Mouse (Mus musculus): Measurements from ENCODE around the gene Msantd3. TPM values are rescaled to one million over a fixed set of nuclear protein-coding genes. Genes with fewer than 3 reads are reported as not detected.

Gene Msantd3
- polyA plus RNA-seq, 1 experiment = 31.6 TPM

DNA sequence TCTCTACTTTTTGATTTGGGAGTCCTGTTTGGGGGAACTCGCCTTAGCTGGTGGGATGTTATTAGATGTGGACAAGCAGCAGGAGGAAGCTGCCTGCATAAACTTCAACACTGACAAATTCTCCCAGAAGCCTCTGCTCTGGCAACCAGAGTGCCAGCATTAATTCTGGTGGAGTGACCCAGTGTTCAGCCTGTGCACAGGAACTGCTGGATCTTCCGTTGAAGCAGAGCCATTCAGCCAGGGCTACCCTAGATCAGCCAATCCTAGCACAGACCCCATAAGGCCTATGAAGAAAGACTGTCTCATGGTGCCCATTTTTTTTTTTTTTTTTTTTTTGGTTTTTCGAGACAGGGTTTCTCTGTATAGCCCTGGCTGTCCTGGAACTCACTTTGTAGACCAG, 42.3 kb downstream of the Msantd3 start:
- Histone ChIP-seq H3K4me1 (ENCODE audit: control insufficient read depth, insufficient read depth, insufficient read length, low read length) (peaks cover 6% of the 10 kb centered on the region; the same call in 1 of the 2 replicates), H3K4me3 (ENCODE audit: insufficient read depth, low read depth, low read length) (no peak overlapping the region), H3K27ac (replicated peaks; ENCODE audit: low read depth, low read length) (no peak overlapping the region)

DNA sequence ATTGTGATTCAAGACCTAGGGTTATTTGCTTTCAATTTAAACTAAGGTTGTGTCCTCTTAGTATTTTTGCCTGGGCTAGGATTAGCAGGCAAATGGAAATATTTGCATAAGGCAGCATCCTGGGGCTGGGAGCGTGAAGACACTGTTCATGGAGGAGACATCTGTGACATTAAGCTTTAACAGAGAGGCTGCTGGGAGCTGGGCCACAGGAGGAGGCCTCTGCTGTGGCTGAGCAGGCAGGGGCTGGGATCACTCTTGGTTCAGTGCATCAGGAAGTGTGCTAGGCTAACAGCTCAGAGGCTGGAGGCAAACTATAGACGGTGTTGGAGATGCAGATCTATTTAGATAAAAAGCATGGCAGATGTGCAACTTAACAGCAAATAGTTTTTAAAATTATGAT, 43.2 kb downstream of the Msantd3 start:
- no peak overlapping the region for H3K4me3 ChIP-seq (ENCODE audit: insufficient read depth, low read depth, low read length)
- peaks cover 6% of the 10 kb centered on the region; the same call in 1 of the 2 replicates for H3K4me1 ChIP-seq (ENCODE audit: control insufficient read depth, insufficient read depth, insufficient read length, low read length)
- H3K27ac ChIP-seq (replicated peaks; ENCODE audit: low read depth, low read length) = no peak overlapping the region

DNA sequence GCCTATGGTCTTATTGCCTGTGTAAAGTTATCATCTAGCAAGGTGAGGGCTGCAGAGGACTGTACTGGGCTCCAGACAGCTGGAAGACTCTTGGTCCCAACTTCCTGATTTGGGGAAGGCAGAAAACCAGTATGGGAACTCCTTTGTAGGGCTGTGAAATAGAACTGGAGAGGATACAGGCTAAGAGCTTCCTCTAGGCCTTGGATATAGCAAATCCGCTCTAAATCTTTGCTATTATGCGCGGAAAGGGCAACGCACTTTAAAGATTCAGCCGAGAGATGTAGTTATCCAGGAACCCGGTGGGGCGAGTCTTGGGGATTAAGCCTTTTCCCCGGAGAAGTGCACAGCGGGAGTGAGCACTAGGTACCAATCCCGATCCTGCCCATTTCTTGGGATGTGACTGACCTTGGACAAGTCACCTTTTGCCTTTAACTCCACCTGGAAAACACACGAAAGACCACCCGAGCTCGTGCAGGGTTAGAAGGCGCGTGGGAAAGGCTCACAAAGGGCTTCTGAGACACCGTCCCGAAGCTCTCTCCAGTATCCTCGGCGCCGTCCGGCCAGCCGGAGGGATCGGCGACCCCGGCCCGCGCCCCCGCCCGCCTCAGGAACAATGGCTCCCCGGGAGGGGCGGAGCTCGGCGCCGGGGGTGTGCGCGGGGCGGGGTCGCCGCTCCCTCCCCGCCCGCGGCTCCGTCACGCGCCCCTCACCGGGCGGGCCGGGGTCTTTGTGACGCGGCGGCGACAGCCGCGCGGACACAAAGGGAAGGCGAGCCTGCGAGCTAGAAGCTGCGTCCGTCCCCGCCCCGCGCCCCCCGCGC, 44.9 kb downstream of the Msantd3 start, which contains the start of gene Tmeff1:
Tmeff1 (plus strand) TSS at position 754 of the 820 bp plus-strand sequence.
- Histone ChIP-seq H3K4me1 (ENCODE audit: control insufficient read depth, insufficient read depth, insufficient read length, low read length) (0 out of 2 replicates have a peak, but pooled peaks cover 3% of the 10 kb centered on the region), H3K4me3 (ENCODE audit: insufficient read depth, low read depth, low read length) (peak within 1 kb of the TSS; percentile 68), H3K27ac (replicated peaks; ENCODE audit: low read depth, low read length) (peak within 1 kb of the TSS; percentile 66)

DNA sequence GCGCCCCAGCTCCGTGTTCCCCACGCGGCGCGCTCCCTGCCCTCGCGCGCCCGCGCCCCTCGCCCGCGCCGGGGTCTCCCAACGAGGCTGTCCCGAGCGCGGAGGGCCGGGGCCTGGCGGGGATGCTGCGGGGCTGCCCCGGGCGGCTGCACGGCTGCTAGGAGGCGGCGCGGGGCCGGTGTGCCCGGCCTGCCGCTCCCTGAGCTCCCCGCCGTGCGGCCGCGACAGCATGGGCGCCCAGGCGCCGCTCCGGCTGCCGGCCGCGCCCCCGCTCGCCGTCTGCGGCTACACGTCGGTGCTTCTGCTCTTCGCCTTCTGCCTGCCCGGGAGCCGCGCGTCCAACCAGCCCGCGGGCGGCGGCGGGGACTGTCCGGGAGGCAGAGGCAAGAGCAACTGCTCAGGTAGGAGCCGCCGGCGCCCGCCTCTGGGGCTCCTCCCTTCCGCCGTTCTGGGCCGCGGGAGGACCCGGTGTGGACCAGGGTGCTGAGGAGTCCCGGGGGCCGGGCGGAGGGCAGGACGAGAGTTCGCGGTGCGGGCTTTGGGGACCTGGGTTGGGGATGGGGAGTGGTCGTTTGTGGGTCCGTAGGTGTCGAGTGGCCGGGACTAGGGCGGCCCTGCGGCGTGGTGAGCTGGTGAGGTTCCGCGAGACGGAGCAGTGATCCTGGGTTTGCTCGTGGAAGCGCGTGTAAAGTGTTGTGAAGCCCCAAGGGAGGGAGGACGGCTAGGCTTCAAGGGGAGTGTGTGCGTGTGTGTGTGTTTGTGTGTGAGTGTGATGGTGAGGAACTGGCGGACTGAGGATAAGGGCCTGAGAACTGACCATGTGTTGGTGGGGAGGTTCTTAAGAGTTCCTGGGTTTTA, 45.7 kb downstream of the Msantd3 start:
- H3K27ac ChIP-seq (replicated peaks; ENCODE audit: low read depth, low read length) = peak overlapping the region; percentile 66
- H3K4me3 ChIP-seq (ENCODE audit: insufficient read depth, low read depth, low read length) = peak overlapping the region; percentile 68
- 0 out of 2 replicates have a peak, but pooled peaks cover 3% of the 10 kb centered on the region for H3K4me1 ChIP-seq (ENCODE audit: control insufficient read depth, insufficient read depth, insufficient read length, low read length)

DNA sequence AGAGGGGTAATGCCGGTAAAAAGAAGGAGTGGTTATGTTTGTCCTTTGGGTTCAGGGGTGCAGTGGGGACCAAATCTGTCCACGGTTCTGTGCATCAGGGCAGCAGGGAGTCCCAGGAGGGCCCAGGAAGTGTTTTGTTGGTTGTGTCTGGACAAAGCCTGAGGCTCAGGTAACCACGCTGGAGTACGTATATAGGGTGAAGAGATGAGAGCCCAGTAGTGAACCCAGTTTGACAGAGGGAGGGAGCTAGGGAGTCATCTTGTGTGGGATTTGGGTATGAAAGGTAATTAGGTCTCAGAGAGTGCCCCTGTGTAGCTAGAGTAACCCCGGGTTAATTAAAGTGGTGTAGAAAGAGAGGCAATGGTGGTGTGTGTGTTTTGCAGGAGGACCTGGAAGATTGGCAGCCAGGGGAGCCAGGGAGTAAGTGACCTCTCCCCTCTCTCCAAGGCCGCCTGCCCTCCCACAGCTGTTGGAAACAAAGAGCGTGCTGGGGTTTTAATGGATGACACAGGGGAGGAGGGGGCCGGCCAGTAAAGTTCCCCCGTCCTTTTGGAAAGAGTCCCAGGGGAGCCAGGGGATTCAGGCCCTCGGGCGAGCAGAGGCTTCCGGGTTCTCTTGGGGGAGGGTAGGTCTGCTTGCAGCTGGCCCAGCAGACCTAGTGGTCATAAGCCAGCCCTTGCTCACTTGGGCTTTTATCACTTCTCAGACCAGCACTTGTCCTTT, 46.5 kb downstream of the Msantd3 start:
- Histone ChIP-seq H3K4me3 (ENCODE audit: insufficient read depth, low read depth, low read length) (peak overlapping the region; percentile 68), H3K27ac (replicated peaks; ENCODE audit: low read depth, low read length) (peak overlapping the region; percentile 66), H3K4me1 (ENCODE audit: control insufficient read depth, insufficient read depth, insufficient read length, low read length) (0 out of 2 replicates have a peak, but pooled peaks cover under 1% of the 10 kb centered on the region)

DNA sequence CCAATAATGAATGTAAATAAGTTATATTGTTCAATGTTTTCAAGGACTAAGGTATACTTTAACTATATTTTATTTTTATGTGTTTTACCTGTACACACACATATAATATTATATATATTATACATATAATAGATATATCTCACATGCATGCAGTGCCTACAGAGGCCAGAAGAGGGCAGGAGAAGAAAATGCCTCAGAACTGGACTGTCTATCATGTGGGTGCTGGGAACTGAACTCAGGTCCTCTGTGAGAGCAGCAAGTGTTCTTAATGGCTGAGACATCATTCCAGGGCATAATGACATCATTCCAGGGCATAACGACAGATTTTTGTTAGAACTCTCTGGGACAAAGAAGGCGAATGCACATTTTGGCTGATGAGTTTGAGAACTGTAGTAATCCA, 47.8 kb downstream of the Msantd3 start:
- H3K27ac ChIP-seq (replicated peaks; ENCODE audit: low read depth, low read length) = no peak overlapping the region
- no peak overlapping the region for H3K4me3 ChIP-seq (ENCODE audit: insufficient read depth, low read depth, low read length)
- no peaks in the 10 kb centered on the region for H3K4me1 ChIP-seq (ENCODE audit: control insufficient read depth, insufficient read depth, insufficient read length, low read length)

DNA sequence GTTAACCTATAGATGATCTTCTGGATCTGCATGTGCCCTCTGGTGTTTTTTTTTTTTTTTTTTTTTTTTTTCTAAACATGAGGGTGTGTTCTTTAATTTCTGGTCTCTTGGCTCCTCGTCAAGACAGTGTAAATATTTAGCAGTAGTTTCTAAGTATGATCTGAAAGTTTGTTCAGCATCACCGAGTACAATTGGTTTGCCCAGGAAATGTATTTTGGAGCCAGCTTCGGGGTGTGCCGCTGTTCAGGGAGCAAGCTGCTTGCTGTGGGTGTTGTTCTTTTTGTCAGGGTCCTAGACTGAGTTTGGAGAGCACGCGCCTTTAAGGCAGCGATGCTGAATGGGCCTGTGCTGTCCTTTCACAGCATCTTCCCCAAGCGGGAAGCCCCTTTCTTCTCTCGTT, 48.8 kb downstream of the Msantd3 start:
- no peak overlapping the region for H3K4me3 ChIP-seq (ENCODE audit: insufficient read depth, low read depth, low read length)
- no peaks in the 10 kb centered on the region for H3K4me1 ChIP-seq (ENCODE audit: control insufficient read depth, insufficient read depth, insufficient read length, low read length)
- no peak overlapping the region for H3K27ac ChIP-seq (replicated peaks; ENCODE audit: low read depth, low read length)

DNA sequence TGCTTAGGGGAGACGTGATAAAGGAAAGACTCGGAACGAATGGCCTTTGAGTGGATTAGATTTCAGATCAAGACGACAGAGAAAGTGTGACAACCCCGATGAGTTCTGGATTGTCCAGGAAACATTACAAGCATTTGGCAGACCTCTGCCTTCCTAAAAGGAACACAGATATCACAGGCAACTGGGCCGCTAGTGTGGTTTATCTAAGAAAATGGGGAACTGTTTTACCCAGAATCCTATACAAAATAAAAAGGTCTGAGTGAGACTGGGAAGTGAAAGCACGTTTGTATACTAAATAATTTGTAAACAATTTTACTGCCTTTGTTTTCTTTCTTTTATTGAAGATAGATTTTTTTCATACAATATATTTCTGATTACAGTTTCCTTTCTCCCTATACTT, 51.1 kb downstream of the Msantd3 start:
- no peaks in the 10 kb centered on the region for H3K4me1 ChIP-seq (ENCODE audit: control insufficient read depth, insufficient read depth, insufficient read length, low read length)
- no peak overlapping the region for H3K4me3 ChIP-seq (ENCODE audit: insufficient read depth, low read depth, low read length)
- H3K27ac ChIP-seq (replicated peaks; ENCODE audit: low read depth, low read length) = no peak overlapping the region

DNA sequence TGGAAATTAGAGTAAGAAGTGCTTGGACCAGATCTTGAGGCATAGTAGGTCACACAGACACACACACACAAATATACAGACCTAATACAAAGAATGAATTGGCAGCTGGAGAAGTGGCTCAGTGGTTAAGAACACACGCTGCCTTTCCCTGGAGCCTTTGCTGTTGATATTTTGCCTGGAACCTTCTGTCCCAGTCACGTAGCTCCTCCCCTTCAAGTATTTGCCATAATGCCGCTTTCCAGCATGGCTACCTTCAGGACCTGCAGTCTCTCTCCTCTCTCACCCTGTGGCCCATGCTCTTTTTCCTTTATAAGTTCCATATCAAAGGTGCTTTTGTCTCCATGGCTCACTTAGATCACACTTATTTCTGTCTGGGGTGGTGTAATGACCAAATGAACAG, 51.7 kb downstream of the Msantd3 start:
- no peak overlapping the region for H3K27ac ChIP-seq (replicated peaks; ENCODE audit: low read depth, low read length)
- H3K4me3 ChIP-seq (ENCODE audit: insufficient read depth, low read depth, low read length) = no peak overlapping the region
- H3K4me1 ChIP-seq (ENCODE audit: control insufficient read depth, insufficient read depth, insufficient read length, low read length) = no peaks in the 10 kb centered on the region

DNA sequence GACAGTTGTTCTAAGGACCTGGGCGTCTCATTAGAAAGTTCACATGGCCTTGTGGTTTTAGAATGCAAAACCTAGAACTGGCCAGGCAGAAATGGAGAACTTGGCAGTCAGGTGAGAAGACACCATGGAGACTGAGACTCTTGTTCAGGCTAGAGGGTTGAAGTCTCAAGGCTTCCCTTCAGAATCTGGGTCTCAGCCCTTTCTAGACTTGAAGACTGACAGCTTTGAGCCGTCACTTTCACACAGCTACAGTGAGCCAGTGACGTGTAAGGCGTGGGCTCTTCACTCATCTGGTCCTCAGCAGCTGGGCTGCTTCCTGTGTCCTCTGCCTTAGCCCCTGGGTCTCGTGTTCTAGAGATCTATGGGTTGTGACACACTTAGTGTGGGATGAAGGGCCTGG, 52.6 kb downstream of the Msantd3 start:
- Histone ChIP-seq H3K27ac (replicated peaks; ENCODE audit: low read depth, low read length) (no peak overlapping the region), H3K4me3 (ENCODE audit: insufficient read depth, low read depth, low read length) (no peak overlapping the region), H3K4me1 (ENCODE audit: control insufficient read depth, insufficient read depth, insufficient read length, low read length) (no peaks in the 10 kb centered on the region)

DNA sequence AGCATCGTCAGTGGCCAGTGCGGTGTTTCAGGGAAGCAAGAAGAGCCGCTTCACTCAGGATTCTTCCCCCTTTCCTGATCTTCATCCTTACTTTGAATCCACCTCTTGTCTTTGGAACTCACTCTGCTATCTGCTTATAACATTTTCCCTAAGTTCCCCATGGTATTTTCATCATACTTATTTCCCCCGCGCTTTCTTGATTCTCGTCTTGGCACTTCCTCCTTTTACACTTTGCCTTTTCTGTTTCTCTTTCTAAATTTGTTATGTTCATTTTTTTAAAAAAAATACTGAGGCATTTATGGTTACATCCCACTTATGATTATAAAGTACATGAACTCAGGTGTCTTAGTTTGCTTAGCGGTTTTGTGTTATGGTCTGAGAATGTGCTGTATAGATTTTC, 53.1 kb downstream of the Msantd3 start:
- no peak overlapping the region for H3K4me3 ChIP-seq (ENCODE audit: insufficient read depth, low read depth, low read length)
- no peaks in the 10 kb centered on the region for H3K4me1 ChIP-seq (ENCODE audit: control insufficient read depth, insufficient read depth, insufficient read length, low read length)
- no peak overlapping the region for H3K27ac ChIP-seq (replicated peaks; ENCODE audit: low read depth, low read length)

DNA sequence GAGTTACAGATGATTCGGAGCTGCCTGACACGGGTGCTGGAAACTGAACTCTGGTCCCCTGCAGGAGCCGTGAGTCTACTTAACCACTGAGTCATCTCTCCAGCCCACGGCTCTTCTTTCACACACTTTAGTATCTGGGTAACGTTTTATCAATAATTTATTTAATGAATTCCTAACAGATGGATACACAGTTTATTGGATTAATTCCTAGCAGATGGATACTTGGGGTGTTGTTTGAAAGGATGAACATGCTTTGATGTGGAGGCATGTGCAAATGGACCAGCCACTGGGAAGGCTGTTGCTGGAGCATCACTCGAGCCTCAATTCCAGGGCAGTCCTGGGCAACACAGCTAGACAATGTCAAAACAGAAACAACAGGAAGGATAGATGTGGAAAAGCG, 56.4 kb downstream of the Msantd3 start:
- Histone ChIP-seq H3K4me1 (ENCODE audit: control insufficient read depth, insufficient read depth, insufficient read length, low read length) (no peaks in the 10 kb centered on the region), H3K4me3 (ENCODE audit: insufficient read depth, low read depth, low read length) (no peak overlapping the region), H3K27ac (replicated peaks; ENCODE audit: low read depth, low read length) (no peak overlapping the region)

DNA sequence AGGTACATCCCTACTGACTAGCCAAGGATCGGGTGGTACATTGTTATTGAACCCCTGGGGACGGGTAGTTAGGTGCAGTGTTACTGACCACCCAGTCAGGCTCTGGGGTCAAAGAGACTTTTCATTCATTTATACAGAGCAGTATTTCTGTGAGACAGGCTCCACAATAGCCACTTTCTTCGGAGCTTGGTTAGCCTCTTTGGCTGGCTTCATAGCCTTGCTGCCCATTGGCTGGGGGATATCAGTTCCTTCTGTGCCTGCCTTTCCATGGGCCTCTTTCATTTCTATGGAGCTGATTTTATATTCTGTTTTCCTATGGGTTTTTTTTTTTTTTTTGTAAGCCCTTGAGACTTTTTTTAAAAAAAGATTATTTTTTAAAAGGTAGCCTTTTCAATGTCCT, 65.9 kb downstream of the Msantd3 start:
- no peak overlapping the region for H3K4me3 ChIP-seq (ENCODE audit: insufficient read depth, low read depth, low read length)
- H3K27ac ChIP-seq (replicated peaks; ENCODE audit: low read depth, low read length) = no peak overlapping the region
- no peaks in the 10 kb centered on the region for H3K4me1 ChIP-seq (ENCODE audit: control insufficient read depth, insufficient read depth, insufficient read length, low read length)

DNA sequence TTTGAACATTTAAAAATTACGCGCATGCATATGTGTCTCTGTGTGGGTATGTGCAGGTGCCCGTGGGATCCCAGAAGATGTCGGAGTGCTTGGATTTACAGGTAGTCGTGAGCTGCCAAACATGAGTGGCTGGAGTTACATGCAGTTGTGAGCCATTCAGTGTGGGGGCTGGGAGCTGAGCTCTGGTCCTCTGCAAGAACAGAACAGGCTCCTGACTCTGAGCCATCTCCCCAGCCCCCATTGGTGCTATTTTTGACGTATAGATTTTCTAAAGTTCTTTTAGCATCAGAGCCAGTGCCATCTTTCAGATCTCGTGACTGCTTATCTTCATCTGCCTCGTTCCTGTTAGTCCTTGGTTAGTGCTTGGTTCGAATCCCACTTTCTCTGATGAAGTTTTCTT, 69.8 kb downstream of the Msantd3 start:
- Histone ChIP-seq H3K4me1 (ENCODE audit: control insufficient read depth, insufficient read depth, insufficient read length, low read length) (no peaks in the 10 kb centered on the region), H3K27ac (replicated peaks; ENCODE audit: low read depth, low read length) (no peak overlapping the region), H3K4me3 (ENCODE audit: insufficient read depth, low read depth, low read length) (no peak overlapping the region)

DNA sequence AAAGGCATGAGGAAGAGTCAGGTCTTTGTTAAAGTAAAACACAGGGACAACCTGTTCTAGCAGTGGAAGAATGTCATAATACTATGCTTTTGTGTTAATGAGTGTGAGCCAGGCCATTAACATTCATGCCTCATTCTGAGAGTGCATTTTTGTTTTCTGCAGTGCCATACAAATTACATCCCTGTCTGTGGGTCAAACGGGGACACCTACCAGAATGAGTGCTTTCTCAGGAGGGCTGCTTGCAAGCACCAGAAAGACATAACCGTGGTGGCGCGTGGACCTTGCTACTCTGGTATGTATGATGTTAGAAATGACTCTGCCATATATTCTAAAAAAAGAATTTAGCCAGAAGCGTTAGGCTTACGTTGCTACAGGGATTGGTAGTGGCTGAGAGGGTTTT, 70.5 kb downstream of the Msantd3 start:
- Histone ChIP-seq H3K4me3 (ENCODE audit: insufficient read depth, low read depth, low read length) (no peak overlapping the region), H3K4me1 (ENCODE audit: control insufficient read depth, insufficient read depth, insufficient read length, low read length) (no peaks in the 10 kb centered on the region), H3K27ac (replicated peaks; ENCODE audit: low read depth, low read length) (no peak overlapping the region)

Measured in brown adipose tissue, adult 24 weeks (tissue).